Mouse (Mus musculus) MEL (cell line): ENCODE data around the gene Tom1l2.

ENCODE experiments used
- CTCF ChIP-seq, 3 experiments: IDR thresholded peaks in 2 of 3; conservative IDR thresholded peaks in 1 of 3; 2 replicates each; pipeline ENCODE4 v1.5.1; 2011 to 2012; ENCODE audit warnings: low read length in 3 of 3, low read depth in 2 of 3, mild to moderate bottlenecking in 2 of 3, improper control_type of control experiment in 1 of 3, inconsistent platforms in 1 of 3, mixed read lengths in 1 of 3, moderate library complexity in 1 of 3; ENCODE audit not compliant: control insufficient read depth in 1 of 3, insufficient read depth in 1 of 3, poor library complexity in 1 of 3, severe bottlenecking in 1 of 3
- GATA1 ChIP-seq: IDR thresholded peaks from 2 replicates; pipeline ENCODE4 v1.6.1; 2011; ENCODE audit warnings: low read depth, low read length, improper control_type of control experiment
- HCFC1 ChIP-seq: IDR thresholded peaks from 2 replicates; pipeline ENCODE4 v1.6.1; 2012; ENCODE audit warnings: low read depth, mild to moderate bottlenecking, inconsistent platforms, low read length, improper control_type of control experiment, moderate library complexity
- MAFK ChIP-seq: IDR thresholded peaks from 2 replicates; pipeline ENCODE4 v1.6.1; 2011; ENCODE audit warnings: low read depth, mild to moderate bottlenecking, low read length, improper control_type of control experiment, borderline replicate concordance
- MEF2A ChIP-seq: IDR thresholded peaks from 2 replicates; pipeline ENCODE4 v1.6.1; 2014; ENCODE audit warnings: low read depth, mild to moderate bottlenecking, inconsistent platforms, low read length, improper control_type of control experiment; ENCODE audit not compliant: poor library complexity, insufficient replicate concordance, severe bottlenecking; ENCODE audit errors: extremely low read depth
- MYB ChIP-seq: IDR thresholded peaks from 2 replicates; pipeline ENCODE4 v1.6.1; 2011; ENCODE audit warnings: mild to moderate bottlenecking, low read depth, low read length, improper control_type of control experiment
- RCOR1 ChIP-seq: IDR thresholded peaks from 2 replicates; pipeline ENCODE4 v1.6.1; 2012; ENCODE audit warnings: low read depth, mild to moderate bottlenecking, inconsistent platforms, low read length, improper control_type of control experiment
- UBTF ChIP-seq: IDR thresholded peaks from 2 replicates; pipeline ENCODE4 v1.6.1; 2012; ENCODE audit warnings: low read depth, mild to moderate bottlenecking, inconsistent platforms, low read length, improper control_type of control experiment, moderate library complexity, borderline replicate concordance; ENCODE audit not compliant: insufficient read depth

DNA sequence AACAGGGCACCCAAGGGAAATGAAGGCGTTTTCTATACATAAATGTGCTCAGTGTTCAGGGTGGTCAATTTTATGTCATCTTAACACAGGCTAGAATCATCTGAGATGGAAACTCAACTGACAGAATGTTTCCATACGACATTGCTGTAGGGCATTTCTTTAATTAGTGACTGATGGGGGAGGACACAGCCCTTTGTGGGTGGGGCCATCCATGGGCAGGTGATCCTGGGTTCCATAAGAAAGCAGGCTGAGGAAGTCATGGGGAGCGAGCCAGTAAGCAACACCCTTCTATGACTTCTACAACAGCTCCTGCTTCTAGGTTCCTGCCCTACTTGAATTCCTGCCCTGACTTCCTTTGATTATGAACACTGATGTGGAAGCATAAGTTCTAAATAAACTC, 54.9 kb downstream of the Tom1l2 start:
- TF ChIP-seq UBTF: no peak
- TF ChIP-seq CTCF (IDR thresholded peaks at IDR 0.05 in 2 of 3, conservative IDR thresholded peaks at IDR 0.05 in 1 of 3; ENCODE audit: control insufficient read depth in 1 of 3, insufficient read depth in 1 of 3, low read depth in 2 of 3, low read length in 3 of 3, poor library complexity in 1 of 3, severe bottlenecking in 1 of 3): no peak
- no peak for TF ChIP-seq MAFK
- no peak for TF ChIP-seq MYB
- TF ChIP-seq MEF2A: no peak
- TF ChIP-seq RCOR1: no peak
- no peak for TF ChIP-seq GATA1
- no peak for TF ChIP-seq HCFC1
